Mouse (Mus musculus) limb, embryonic 14.5 days (tissue): ENCODE results near the gene Dhrs1. TPM values are rescaled to one million over a fixed set of nuclear protein-coding genes. Genes with fewer than 3 reads are reported as not detected.

Source experiments
- ATAC-seq: fragments of 200-750 bp; cut with Nextera tagmentation; 2 replicates; pipeline ENCODE4 v1.8.0; 2017; ENCODE audit warnings: low read depth, moderate number of reproducible peaks, moderate TSS enrichment; ENCODE audit not compliant: low FRiP score
- DNase-seq: peaks from one replicate; pipeline ENCODE4 v3.0.0-alpha.2; 2015; ENCODE audit warnings: low spot score
- H3K27ac ChIP-seq: fragments of 300-500 bp; sonication (generic); replicated peaks from 2 replicates; pipeline ENCODE4 v1.5.1; 2014; ENCODE audit warnings: low read depth, mild to moderate bottlenecking, low read length, moderate library complexity, mixed read lengths
- H3K27me3 ChIP-seq: fragments of 300-500 bp; sonication (generic); 2 replicates; pipeline ENCODE4 v1.6.1; 2014; ENCODE audit warnings: low read length, mixed read lengths; ENCODE audit not compliant: control insufficient read depth, insufficient read depth
- H3K36me3 ChIP-seq: fragments of 300-500 bp; sonication (generic); 2 replicates; pipeline ENCODE4 v1.6.1; 2014; ENCODE audit warnings: mild to moderate bottlenecking, low read length, moderate library complexity, mixed read lengths; ENCODE audit not compliant: control insufficient read depth, insufficient read depth
- H3K4me1 ChIP-seq: fragments of 300-500 bp; sonication (generic); 2 replicates; pipeline ENCODE4 v1.6.1; 2014; ENCODE audit warnings: antibody characterized with exemption, low read length, mixed read lengths; ENCODE audit not compliant: control insufficient read depth, insufficient read depth
- H3K4me2 ChIP-seq: fragments of 300-500 bp; sonication (generic); replicated peaks from 2 replicates; pipeline ENCODE4 v1.6.1; 2014; ENCODE audit warnings: low read depth, mild to moderate bottlenecking, low read length, moderate library complexity; ENCODE audit not compliant: severe bottlenecking
- H3K4me3 ChIP-seq: fragments of 300-500 bp; sonication (generic); replicated peaks from 2 replicates; pipeline ENCODE4 v1.5.1; 2014; ENCODE audit warnings: low read length
- H3K9ac ChIP-seq: fragments of 300-500 bp; sonication (generic); 2 replicates; pipeline ENCODE4 v1.6.1; 2014; ENCODE audit warnings: mild to moderate bottlenecking, low read depth, low read length, moderate library complexity; ENCODE audit not compliant: severe bottlenecking
- H3K9me3 ChIP-seq: fragments of 300-500 bp; sonication (generic); 2 replicates; pipeline ENCODE4 v1.6.1; 2016; ENCODE audit warnings: low read length; ENCODE audit not compliant: control insufficient read depth
- POLR2A ChIP-seq: fragments of 200-500 bp; IDR thresholded peaks from 2 replicates; pipeline ENCODE4 v1.8.0; 2012; ENCODE audit warnings: inconsistent platforms, mild to moderate bottlenecking, moderate library complexity, borderline replicate concordance; ENCODE audit not compliant: insufficient read depth, insufficient read length; ENCODE audit errors: extremely low read depth
- WGBS: fragments of 180-500 bp; shearing (Covaris S2); extraction: QIAGEN DNeasy Blood & Tissue Kit; methylation state at CpG from one replicate; pipeline ENCODE4 v1.1.7; 2014; 5-methylcytosine and 5-hydroxymethylcytosine counted together
- polyA plus RNA-seq, 2 experiments: library from polyadenylated mRNA; depleted of rRNA in 1 of 2; stranded (reverse) in 1 of 2; unstranded in 1 of 2; fragments of >200 nt; fragmentation: Nextera tagmentation in 1 of 2; extraction: Ambion mirVana in 1 of 2; gene quantifications; 2 replicates each; pipeline versions ENCODE4 v1.2.1 to v1.2.3; 2012 to 2014

The Dhrs1 gene
- polyA plus RNA-seq, 2 experiments: 82.0 to 88.3 TPM

GRCm38 (mm10) chr14:55727889-55728685 is 17.4 kb downstream of the Dhrs1 start:
- ATAC-seq: no peak
- no peak overlapping the region for H3K4me3 ChIP-seq
- H3K4me2 ChIP-seq: no peak overlapping the region
- DNase-seq: no peak
- H3K4me1 ChIP-seq: no peaks in the 10 kb centered on the region
- WGBS: 72% methylated on average over 8 of the region's 8 CpGs
- no peak overlapping the region for H3K9ac ChIP-seq
- H3K36me3 ChIP-seq: no peaks in the 10 kb centered on the region
- TF ChIP-seq POLR2A: no peak
- no peak overlapping the region for H3K27ac ChIP-seq
- no peaks in the 10 kb centered on the region for H3K27me3 ChIP-seq
- H3K9me3 ChIP-seq: no peaks in the 10 kb centered on the region

- Histone ChIP-seq H3K4me1 (0 out of 2 replicates have a peak, but pooled peaks cover 2% of the 10 kb centered on the region), H3K36me3 (no peaks in the 10 kb centered on the region), H3K4me3 (no peak overlapping the region), H3K4me2 (no peak overlapping the region), H3K27me3 (no peaks in the 10 kb centered on the region), H3K9ac (no peak overlapping the region), H3K9me3 (no peaks in the 10 kb centered on the region), H3K27ac (no peak overlapping the region)
- no peak for DNase-seq
- ATAC-seq: no peak
- TF ChIP-seq POLR2A: no peak
These were observed 19.2 kb downstream of the Dhrs1 start for GRCm38 (mm10) chr14:55726261-55726660.

DNA sequence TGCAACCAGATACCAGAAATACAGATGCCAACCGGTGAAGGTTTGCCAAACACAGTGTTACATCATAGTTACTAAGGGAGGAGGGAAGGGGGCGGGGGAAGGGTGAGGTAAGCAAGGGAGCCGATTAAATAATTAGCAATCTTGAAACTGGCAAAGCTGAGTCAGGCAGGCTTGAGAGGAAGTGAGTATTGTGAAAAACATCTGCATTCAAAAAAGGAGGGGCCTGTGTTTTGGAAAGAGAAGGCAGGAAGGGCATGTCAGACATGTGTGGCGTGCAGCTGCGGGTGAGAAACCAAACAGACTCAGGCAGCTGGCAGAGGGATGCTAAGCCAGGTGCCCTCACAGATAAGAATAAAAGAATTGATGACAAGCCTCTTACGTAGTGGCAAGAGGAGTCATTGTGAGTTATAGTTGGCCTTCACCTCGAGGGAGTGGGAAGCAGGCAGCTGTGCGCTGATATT is 21.0 kb downstream of the Dhrs1 start:
- H3K27ac ChIP-seq: no peak overlapping the region
- H3K9me3 ChIP-seq: no peaks in the 10 kb centered on the region
- 65% methylated on average over 8 of the region's 8 CpGs for WGBS
- ATAC-seq: no peak
- no peak overlapping the region for H3K9ac ChIP-seq
- H3K36me3 ChIP-seq: no peaks in the 10 kb centered on the region
- no peak for TF ChIP-seq POLR2A
- DNase-seq: no peak
- H3K4me2 ChIP-seq: no peak overlapping the region
- H3K27me3 ChIP-seq: no peaks in the 10 kb centered on the region
- no peak overlapping the region for H3K4me3 ChIP-seq
- 0 out of 2 replicates have a peak, but pooled peaks cover 2% of the 10 kb centered on the region for H3K4me1 ChIP-seq

- Histone ChIP-seq H3K36me3 (peaks cover 8% of the 10 kb centered on the region), H3K27ac (no peak overlapping the region), H3K4me2 (no peak overlapping the region), H3K9ac (no peak overlapping the region), H3K4me3 (no peak overlapping the region), H3K9me3 (no peaks in the 10 kb centered on the region), H3K4me1 (0 out of 2 replicates have a peak, but pooled peaks cover 2% of the 10 kb centered on the region), H3K27me3 (no peaks in the 10 kb centered on the region)
- no peak for TF ChIP-seq POLR2A
- 87% methylated on average over 7 of the region's 7 CpGs for WGBS
- ATAC-seq: no peak
- DNase-seq: no peak
These were observed 22.1 kb downstream of the Dhrs1 start for GRCm38 (mm10) chr14:55723433-55723832.

DNA sequence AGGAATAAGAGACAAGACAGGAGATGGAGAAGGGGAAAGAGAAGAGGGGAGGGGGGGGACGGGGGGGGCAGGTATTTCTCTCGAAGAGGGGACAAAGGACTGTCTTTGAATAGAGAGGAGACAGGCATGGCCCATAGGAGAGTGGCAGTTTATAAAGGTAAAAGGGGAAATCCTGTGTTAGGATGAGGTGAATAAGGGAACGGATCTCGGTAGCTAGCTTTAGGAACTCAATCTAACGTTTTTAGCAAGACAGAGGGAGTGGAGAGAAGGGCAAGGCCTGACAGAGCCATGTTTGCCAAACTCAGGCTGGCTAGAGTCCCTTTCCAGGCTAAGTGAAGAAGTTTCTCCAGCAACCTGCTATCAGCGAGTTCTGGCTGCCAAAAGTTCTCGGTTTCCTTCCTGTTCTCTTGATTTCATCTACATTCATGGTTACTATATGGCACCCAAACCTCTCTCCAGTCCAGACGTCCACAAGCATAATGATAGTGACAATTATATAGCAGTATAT is 23.0 kb downstream of the Dhrs1 start:
- Histone ChIP-seq H3K27me3 (no peaks in the 10 kb centered on the region), H3K27ac (0 out of 2 replicates have a peak overlapping the region, but pooled peaks have one; percentile 11), H3K36me3 (peaks cover 16% of the 10 kb centered on the region), H3K4me2 (peak overlapping the region; percentile 68), H3K9ac (peak overlapping the region; percentile 74; the same call in 1 of the 2 replicates), H3K9me3 (no peaks in the 10 kb centered on the region), H3K4me3 (peak overlapping the region; percentile 76), H3K4me1 (0 out of 2 replicates have a peak, but pooled peaks cover 2% of the 10 kb centered on the region)
- ATAC-seq (no peak), DNase-seq (no peak)
- TF ChIP-seq POLR2A: no peak
- 52% methylated on average over 8 of the region's 8 CpGs for WGBS
